Mouse (Mus musculus) small intestine, adult 2 months (tissue): ENCODE measurements at regions not wholly inside any gene's neighbourhood (a gene's known extent, or its start where the extent isn't known, plus 50 kb on each side); places are given as distances from the start of the nearest gene placed in this dataset.

Experiments
- CTCF ChIP-seq: fragments of 200-500 bp; IDR thresholded peaks from 2 replicates; pipeline ENCODE4 v1.5.1; 2012; ENCODE audit warnings: low read depth, mild to moderate bottlenecking, control low read depth, inconsistent platforms, low read length, moderate library complexity, mixed read lengths; ENCODE audit not compliant: insufficient replicate concordance, insufficient read length; ENCODE audit errors: extremely low read depth
- POLR2A ChIP-seq: fragments of 200-500 bp; IDR thresholded peaks from 2 replicates; pipeline ENCODE4 v1.6.1; 2012; ENCODE audit warnings: low read depth, mild to moderate bottlenecking, control low read depth, inconsistent platforms, low read length, moderate library complexity

GRCm38 (mm10) chr13:51919171-51919793, 72.8 kb downstream of the Gadd45g start:
- TF ChIP-seq CTCF (no peak), POLR2A (no peak)
